Mouse (Mus musculus) megakaryocyte, embryonic 14.5 days (primary cell): ENCODE results near the gene Aldh1l1.

ENCODE experiments used
- FLI1 ChIP-seq: IDR thresholded peaks from 2 replicates; pipeline ENCODE4 v1.6.1; 2012; ENCODE audit warnings: low read length, inconsistent platforms, mixed read lengths
- GATA1 ChIP-seq: IDR thresholded peaks from 3 replicates; pipeline ENCODE4 v1.6.1; 2012; ENCODE audit warnings: mixed read lengths, low read length, inconsistent platforms, borderline replicate concordance

- TF ChIP-seq FLI1 (no peak), GATA1 (no peak)
Measured at GRCm38 (mm10) chr6:90487531-90487930, 1.3 kb downstream of the Aldh1l1 start.
